Comparison of ENCODE assay signal across 8 mouse cellular contexts in genomic region chr5:143464100-143464756, GRCm38 (mm10). TPM values are rescaled to one million over a fixed set of nuclear protein-coding genes. Genes with fewer than 3 reads are reported as not detected.
DNase-seq lines count a peak whose midpoint lies in the region; ATAC-seq lines count a peak whose summit lies in the region.

Gene Daglb (plus strand): TSS chr5:143464584.

- peak; percentile 66 to 73 for DNase-seq in CD8-positive naive resting alpha-beta T cell, adult 2 months (ENCODE audit: low read depth in 2 of 2, low spot score in 2 of 2)
- peak; percentile 80 for DNase-seq in c-Kit-positive CD71-negative TER-119-negative erythroid progenitor cells, embryonic 14.5 days (ENCODE audit: low read depth)
- DNase-seq in forebrain, embryonic 11.5 days (ENCODE audit: low spot score), result peak; percentile 93
- DNase-seq in kidney, postnatal 36 days, result peak; percentile 90 to 94
- peak; percentile 88 for DNase-seq in telencephalon, adult 2 months (ENCODE audit: low read depth, low spot score)

- 3% methylated on average over 43 of the region's 43 CpGs for WGBS in forebrain, embryonic 11.5 days
- 3% methylated on average over 43 of the region's 43 CpGs for WGBS in heart, embryonic 16.5 days
- WGBS in liver, embryonic 15.5 days (ENCODE audit: insufficient replicate concordance), result 4% methylated on average over 43 of the region's 43 CpGs
- 2% methylated on average over 43 of the region's 43 CpGs for WGBS in neural tube, embryonic 12.5 days

- H3K4me1 ChIP-seq in forebrain, embryonic 11.5 days (replicated peaks; ENCODE audit: control insufficient read depth, insufficient read depth, low read length), result peaks cover 4% of the 10 kb centered on the region; the same call in 1 of the 2 replicates
- H3K4me1 ChIP-seq in heart, embryonic 16.5 days (ENCODE audit: control insufficient read depth, insufficient read depth, low read length), result peaks cover 10% of the 10 kb centered on the region; the same call in 1 of the 2 replicates
- peaks cover 38% of the 10 kb centered on the region for H3K4me1 ChIP-seq in liver, embryonic 15.5 days (replicated peaks)
- H3K4me1 ChIP-seq in neural tube, embryonic 12.5 days, result peaks cover 18% of the 10 kb centered on the region

- H3K36me3 ChIP-seq in forebrain, embryonic 11.5 days (ENCODE audit: control insufficient read depth, insufficient read depth, low read length), result no peaks in the 10 kb centered on the region
- no peaks in the 10 kb centered on the region for H3K36me3 ChIP-seq in heart, embryonic 16.5 days (ENCODE audit: control insufficient read depth, insufficient read depth)
- H3K36me3 ChIP-seq in liver, embryonic 15.5 days (replicated peaks), result peaks cover 24% of the 10 kb centered on the region
- peaks cover 18% of the 10 kb centered on the region for H3K36me3 ChIP-seq in neural tube, embryonic 12.5 days

- no peaks in the 10 kb centered on the region for H3K9me3 ChIP-seq in forebrain, embryonic 11.5 days (ENCODE audit: control insufficient read depth, low read length)
- H3K9me3 ChIP-seq in heart, embryonic 16.5 days (replicated peaks; ENCODE audit: control insufficient read depth, low read length), result no peaks in the 10 kb centered on the region
- H3K9me3 ChIP-seq in liver, embryonic 15.5 days (replicated peaks), result no peaks in the 10 kb centered on the region
- H3K9me3 ChIP-seq in neural tube, embryonic 12.5 days, result no peaks in the 10 kb centered on the region

- ATAC-seq in forebrain, embryonic 11.5 days (replicated peaks; ENCODE audit: low FRiP score), result peak; percentile 95
- ATAC-seq in heart, embryonic 16.5 days (replicated peaks; ENCODE audit: extremely low read depth, insufficient read depth, low FRiP score), result peak; percentile 94
- ATAC-seq in liver, embryonic 15.5 days (ENCODE audit: insufficient read depth), result peak; percentile 91
- ATAC-seq in neural tube, embryonic 12.5 days (ENCODE audit: low FRiP score, low read depth), result peak; percentile 95

- peak within 1 kb of the TSS; percentile 81 for H3K4me2 ChIP-seq in forebrain, embryonic 11.5 days (ENCODE audit: low read depth, low read length, severe bottlenecking)
- peak within 1 kb of the TSS; percentile 97 for H3K4me2 ChIP-seq in heart, embryonic 16.5 days (ENCODE audit: low read depth, low read length)
- H3K4me2 ChIP-seq in liver, embryonic 15.5 days, result peak within 1 kb of the TSS; percentile 96
- peak within 1 kb of the TSS; percentile 90 for H3K4me2 ChIP-seq in neural tube, embryonic 12.5 days (replicated peaks)

- H3K9ac ChIP-seq in forebrain, embryonic 11.5 days (ENCODE audit: low read length), result peak within 1 kb of the TSS; percentile 82
- H3K9ac ChIP-seq in heart, embryonic 16.5 days (ENCODE audit: low read length), result peak within 1 kb of the TSS; percentile 80
- H3K9ac ChIP-seq in liver, embryonic 15.5 days, result peak within 1 kb of the TSS; percentile 76
- H3K9ac ChIP-seq in neural tube, embryonic 12.5 days, result peak within 1 kb of the TSS; percentile 75

- peak within 1 kb of the TSS; percentile 76 for H3K4me3 ChIP-seq in forebrain, embryonic 11.5 days (ENCODE audit: low read depth, low read length)
- peak within 1 kb of the TSS; percentile 69 for H3K4me3 ChIP-seq in heart, embryonic 16.5 days (ENCODE audit: low read length)
- H3K4me3 ChIP-seq in liver, embryonic 15.5 days (replicated peaks), result peak within 1 kb of the TSS; percentile 90
- H3K4me3 ChIP-seq in neural tube, embryonic 12.5 days, result peak within 1 kb of the TSS; percentile 73

- no peak within 1 kb of the TSS for H3K27ac ChIP-seq in forebrain, embryonic 11.5 days (ENCODE audit: low read depth, low read length)
- peak within 1 kb of the TSS; percentile 47 for H3K27ac ChIP-seq in heart, embryonic 16.5 days (ENCODE audit: low read length)
- H3K27ac ChIP-seq in liver, embryonic 15.5 days (replicated peaks), result peak within 1 kb of the TSS; percentile 63
- no peak within 1 kb of the TSS for H3K27ac ChIP-seq in neural tube, embryonic 12.5 days

- H3K27me3 ChIP-seq in forebrain, embryonic 11.5 days (ENCODE audit: control insufficient read depth, insufficient read depth, low read length), result no peaks in the 10 kb centered on the region
- no peaks in the 10 kb centered on the region for H3K27me3 ChIP-seq in heart, embryonic 16.5 days (ENCODE audit: control insufficient read depth, insufficient read depth, low read length)
- peaks cover 8% of the 10 kb centered on the region for H3K27me3 ChIP-seq in liver, embryonic 15.5 days
- no peaks in the 10 kb centered on the region for H3K27me3 ChIP-seq in neural tube, embryonic 12.5 days (replicated peaks)

RNA-seq across cellular contexts. Expression of gene Daglb, which starts in this region (rescaled TPM):
- 12.5 and 13.8 TPM in 2 replicates for polyA plus RNA-seq in forebrain, embryonic 11.5 days (2014; fragmentation: Nextera tagmentation; extraction: Ambion mirVana)
- 8.9 and 9.3 TPM in 2 replicates for polyA plus RNA-seq in heart, embryonic 16.5 days (2015; fragmentation: Nextera tagmentation; extraction: Ambion mirVana)
- 8.3 and 9.3 TPM in 2 replicates for polyA plus RNA-seq in liver, embryonic 15.5 days (2015; fragmentation: Nextera tagmentation; extraction: Ambion mirVana)
- 14.8 and 16.3 TPM in 2 replicates for polyA plus RNA-seq in neural tube, embryonic 12.5 days (2016; fragmentation: Nextera tagmentation; extraction: Ambion mirVana)

Comparison
In these comparisons a context has a peak if more than half of its experiments do, and no peak if none do; other contexts are left out.
1. H3K27ac ChIP-seq: peak in heart, embryonic 16.5 days (single experiment) and liver, embryonic 15.5 days (single experiment); none in forebrain, embryonic 11.5 days (single experiment) and neural tube, embryonic 12.5 days (single experiment).
2. Peak in every context shown above with its lines, with median percentiles within 50 percentile points of each other: DNase-seq, ATAC-seq, H3K4me2 ChIP-seq, H3K4me3 ChIP-seq and H3K9ac ChIP-seq.